Mouse (Mus musculus) urinary bladder, adult 2 months (tissue): ENCODE results near the gene Tulp2. TPM values are rescaled to one million over a fixed set of nuclear protein-coding genes. Genes with fewer than 3 reads are reported as not detected.
"Not testable (repeated sequence)": the region's sequence is repeated elsewhere in the genome, so short reads cannot be mapped to it uniquely, and the experiment has no call there.

Experiments used
- DNase-seq: peaks from one replicate; pipeline ENCODE4 v3.0.0; 2022; ENCODE audit warnings: low spot score
- polyA plus RNA-seq: library from polyadenylated mRNA; depleted of rRNA; stranded (reverse); fragments of >200 nt; gene quantifications from 2 replicates; pipeline ENCODE4 v1.2.3, GENCODE M21; 2012

The Tulp2 gene
- polyA plus RNA-seq, 1 experiment: 0.43 TPM

DNA sequence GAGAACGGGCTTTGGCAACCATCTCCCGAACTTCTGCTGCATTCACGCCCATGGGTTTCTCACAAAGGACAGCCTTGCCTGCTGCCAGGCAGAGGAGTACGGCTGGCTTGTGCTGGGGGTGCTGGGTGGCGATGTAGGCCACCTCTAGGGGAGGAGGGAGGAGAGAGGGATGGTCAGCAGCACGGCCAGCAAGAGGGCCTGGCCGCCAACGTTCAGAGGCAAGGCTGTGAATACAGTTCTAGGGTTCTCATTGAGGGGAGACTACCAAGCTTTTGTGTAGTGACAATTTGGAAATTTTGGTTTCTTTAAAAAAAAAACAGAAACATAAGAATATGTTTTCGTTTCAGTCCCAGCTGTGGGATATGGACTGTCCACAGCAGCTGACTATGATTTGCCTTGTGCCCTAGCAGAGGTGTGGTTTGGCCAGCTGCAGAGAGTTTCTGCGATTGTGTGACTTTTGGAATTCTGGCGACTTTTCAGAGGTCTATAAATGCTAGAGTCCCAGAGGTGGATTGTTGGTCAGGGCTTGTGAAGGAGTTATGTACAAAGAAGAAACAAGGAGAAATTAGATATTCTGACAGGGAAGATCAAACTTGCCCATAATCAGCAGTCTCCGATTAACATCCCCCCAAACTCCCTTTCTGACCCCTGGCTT is 5.2 kb downstream of the Tulp2 start, which contains the start of gene Gm45808:
Gene Gm45808, minus strand, starts transcription at position 51 of the 655 bp plus-strand sequence.
- DNase-seq: no peak

DNA sequence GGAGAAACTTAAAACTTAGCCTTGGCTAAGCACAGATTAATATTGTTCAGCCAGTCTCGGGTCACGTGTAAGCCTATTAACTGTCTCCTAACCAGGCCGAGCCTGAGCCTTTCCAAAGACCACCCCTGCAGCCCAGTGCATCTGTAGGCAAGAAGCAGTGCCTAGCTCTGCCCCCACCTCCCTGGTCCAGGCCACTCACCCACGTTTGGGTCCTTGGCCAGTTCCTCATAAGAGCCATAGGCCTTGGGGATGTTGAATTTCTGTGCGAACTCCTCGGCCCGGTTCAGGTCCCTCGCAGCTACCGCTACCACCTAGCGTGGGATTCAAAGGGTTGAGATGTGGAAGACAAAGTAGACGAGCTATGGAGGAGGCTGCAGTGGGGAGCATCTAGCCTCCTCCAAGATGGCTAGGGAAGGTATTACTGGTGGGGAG is 6.2 kb downstream of the Tulp2 start:
- no peak for DNase-seq

DNA sequence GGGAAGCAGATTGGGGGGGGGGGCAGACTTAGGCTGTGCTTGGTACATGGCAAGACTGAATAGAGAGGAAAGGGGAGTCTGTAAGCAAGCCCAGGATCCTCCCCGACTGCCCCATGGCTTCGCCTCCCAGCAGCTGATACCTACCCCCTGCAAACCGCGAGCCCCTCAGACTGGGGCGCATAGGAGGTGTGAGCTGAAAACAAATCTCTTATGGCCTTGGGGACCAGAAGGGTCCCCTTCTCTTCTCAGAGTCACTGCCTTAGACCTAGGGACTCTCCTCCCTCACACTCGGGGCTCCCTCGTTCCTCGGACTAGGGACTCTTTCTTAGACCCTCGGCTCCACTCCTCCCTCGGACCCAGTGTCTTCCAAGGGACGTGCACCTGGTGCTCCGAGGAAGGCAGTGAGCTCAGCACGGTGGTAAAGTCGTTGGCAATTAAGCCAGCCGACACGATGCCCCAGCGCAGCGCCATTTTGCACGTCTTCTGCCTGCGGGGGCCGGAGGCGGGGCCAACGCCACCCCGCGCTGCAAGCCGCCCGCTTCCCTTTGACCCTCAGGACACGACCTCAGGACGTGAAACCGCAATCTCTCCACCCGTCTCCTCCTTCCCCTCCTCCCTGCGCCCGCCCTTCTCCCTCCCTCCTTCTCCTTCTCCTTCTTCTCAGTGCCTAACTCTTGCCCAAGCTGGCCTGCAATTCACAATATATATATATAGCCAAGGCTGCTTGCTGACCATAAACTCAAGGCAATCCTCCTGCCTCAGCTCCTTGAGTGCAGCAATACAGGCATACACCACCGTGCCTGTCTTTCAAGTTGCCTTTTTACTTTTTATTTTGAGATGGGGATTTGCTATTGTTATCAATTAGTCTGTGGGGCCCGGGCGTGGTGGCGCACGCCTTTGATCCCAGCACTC is 6.9 kb downstream of the Tulp2 start, which contains the start of gene Dhdh:
Gene Dhdh, minus strand, starts transcription at position 513 of the 912 bp plus-strand sequence.
- no peak for DNase-seq

DNA sequence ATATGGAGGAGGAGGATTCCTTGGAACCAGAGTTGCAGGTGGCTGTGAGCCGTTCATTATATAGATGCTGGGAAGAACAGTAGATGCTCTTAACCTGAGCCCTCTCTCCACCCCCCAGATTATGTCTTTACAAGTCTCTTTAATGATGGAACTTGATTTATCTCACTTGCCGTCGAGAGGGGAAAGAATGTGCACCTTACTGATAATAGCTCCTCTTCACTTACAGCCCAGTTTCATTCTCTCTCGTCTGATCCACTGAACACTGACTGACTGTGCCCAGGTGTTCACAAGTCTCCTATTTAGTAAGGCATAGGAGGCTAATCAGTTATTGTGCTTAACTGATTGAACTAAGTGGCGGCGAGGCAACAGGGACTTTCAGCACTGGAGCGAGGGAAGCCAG is 7.9 kb downstream of the Tulp2 start:
- DNase-seq: no peak

DNA sequence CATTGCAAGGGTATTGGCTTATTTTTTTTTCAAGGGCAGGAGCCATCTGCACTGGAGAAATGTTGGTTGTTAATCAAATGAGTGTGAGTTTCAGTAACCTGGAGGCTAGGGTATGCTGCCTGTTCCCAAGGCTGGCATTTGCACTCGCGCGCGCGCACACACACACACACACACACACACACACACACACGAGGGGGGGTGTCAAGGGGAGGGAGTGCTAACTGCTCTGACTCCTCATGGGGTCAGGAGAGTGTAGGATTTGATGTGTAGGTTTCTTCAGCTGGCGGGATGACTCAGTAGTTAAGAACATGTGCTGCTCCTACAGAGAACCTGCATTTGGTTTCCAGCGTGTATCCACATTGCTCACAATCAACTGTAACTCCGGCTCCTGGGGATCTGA is 9.1 kb downstream of the Tulp2 start:
- no peak for DNase-seq

DNA sequence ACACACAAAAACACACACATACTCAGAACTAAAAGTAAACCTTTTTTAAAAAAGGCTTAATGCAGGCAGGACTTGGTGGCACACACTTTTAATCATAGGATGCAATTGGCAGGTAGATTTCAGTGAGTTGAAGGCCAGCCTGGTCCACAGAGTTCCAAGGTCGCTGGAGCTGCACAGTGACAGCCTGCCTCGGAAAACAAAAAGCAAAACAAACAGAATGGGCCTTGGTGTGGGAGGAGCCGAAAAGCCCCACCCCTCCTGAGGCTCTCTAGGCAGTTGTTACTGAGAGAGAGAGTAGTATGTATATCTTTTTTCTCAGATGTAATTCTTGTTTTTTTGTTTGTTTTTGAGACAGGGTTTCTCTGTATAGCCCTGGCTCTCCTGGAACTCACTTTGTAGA is 9.6 kb downstream of the Tulp2 start:
- no peak for DNase-seq

DNA sequence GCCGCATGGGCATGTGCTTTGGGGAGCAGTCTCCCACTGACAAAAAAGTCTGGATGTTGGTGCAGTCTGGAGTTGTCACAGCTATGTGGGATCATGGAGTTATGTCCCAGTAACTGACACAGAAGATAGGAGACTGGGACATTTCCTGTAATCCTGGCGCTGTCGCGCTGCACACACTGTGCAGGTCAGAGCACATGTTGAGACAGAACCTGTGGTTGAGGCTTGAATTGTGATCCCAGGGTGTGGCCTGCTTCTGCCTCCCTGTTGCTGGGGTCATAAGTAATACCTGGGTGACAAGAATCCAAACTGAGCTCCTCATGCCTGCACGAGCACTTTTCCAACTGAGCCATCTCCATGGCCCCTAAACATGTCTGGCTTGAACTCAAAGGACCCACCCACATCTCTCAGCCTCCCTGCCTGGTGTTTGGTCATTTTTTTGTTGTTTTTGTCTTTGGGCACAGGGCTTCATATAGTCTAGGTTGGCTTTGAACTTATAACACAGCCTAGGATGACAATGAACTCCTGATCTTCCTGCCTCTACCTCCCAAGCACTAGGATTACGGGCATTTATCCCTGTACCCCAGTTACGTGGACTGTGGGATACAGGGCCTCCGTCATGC is 10.7 kb downstream of the Tulp2 start:
- no peak for DNase-seq

DNA sequence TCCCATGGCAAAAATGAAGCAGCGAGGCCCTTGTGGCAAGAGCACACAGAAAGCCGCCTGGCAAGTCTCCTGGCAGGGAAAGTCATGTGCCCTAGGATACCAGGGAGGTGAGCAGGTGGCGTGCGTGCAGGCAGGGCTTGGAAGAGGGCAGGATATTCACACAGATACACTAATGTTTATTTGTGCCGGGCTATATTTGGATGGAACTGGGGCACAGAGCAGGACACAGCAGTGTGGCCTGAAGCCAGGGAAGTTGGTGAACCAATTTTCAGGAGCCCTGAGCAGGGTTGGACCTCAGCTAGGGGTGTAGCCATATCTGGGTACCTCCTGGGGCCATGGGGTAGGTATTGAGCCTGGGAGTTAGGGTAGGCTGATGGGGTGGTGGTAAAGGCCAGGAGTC is 11.3 kb downstream of the Tulp2 start:
- DNase-seq: no peak

DNA sequence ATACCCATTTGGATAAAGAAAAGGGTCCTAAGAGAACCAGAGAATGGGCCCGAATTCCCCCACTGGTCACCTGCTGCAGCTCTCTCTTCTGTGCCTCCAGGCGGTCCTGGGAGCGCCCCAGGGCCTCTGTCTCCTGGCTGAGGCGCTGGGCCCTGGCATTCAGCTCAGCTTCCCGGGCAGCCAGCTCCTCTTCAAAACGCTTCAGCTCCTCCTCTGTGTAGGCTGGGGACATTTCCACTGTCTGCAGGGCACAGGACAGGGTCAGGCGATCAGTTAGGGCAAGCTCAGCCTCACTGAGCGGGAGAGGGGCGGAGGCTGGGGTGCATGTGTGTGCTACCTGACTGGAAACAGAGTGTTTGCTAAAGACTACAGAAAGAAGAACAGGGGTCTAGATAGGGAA is 12.9 kb downstream of the Tulp2 start:
- DNase-seq: no peak

DNA sequence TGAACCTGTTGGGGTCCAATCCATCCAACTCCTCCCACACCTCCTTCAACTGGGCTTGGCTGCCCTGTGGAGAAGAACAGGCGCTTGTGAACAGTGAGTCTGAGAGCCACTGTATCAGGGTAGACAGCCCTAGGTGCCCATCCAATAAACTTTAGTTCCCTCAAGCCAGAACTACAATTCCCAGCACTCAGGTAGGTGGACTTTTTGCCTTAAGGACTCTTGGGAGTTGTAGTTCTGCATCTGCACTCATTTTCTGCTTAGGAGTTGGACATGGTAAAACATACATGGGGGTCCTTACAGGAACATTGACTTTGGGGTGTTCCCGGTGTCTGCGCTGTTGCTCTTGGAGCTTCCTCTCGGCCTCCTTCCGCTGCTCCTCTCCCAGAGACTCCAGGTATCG is 16.8 kb downstream of the Tulp2 start:
- no peak for DNase-seq

DNA sequence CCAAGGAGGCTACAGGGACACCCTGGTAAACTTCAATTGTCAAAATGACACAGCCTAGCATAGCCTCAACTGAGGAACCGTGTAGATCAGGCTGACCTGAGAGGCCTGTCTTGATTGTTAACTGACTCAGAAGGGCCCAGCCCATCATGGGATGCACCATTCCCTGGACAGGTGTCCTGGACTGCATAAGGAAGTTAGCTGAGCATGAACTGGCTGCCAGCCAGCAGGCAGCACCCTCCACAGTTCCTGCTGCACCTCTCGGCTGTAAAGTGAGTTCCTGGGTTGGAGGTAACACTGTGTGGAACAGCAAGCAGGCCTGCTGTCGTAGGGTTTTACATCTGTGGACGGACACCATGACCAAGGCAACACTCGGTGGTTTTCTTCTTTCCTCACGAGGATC is 25.9 kb downstream of the Tulp2 start:
- no peak for DNase-seq

DNA sequence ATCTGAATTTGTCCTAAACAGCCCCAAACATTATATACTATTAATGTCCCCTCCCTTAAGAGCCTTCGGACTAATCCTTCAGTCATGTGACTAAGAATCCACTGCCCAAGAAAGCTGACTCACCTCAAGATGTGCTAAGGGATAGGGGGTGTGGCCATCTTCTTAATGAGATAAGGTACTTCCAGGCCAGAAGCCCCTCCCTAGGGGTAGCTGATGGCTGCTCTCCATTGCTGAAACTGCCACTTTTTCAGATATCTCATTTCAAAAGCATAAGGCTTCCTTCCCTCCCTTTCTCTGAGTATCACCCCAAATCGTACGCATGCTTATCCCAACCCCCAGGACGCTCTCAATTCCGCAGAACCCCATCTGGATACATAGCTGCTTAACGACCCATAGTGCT is 26.9 kb downstream of the Tulp2 start:
- DNase-seq: no peak

DNA sequence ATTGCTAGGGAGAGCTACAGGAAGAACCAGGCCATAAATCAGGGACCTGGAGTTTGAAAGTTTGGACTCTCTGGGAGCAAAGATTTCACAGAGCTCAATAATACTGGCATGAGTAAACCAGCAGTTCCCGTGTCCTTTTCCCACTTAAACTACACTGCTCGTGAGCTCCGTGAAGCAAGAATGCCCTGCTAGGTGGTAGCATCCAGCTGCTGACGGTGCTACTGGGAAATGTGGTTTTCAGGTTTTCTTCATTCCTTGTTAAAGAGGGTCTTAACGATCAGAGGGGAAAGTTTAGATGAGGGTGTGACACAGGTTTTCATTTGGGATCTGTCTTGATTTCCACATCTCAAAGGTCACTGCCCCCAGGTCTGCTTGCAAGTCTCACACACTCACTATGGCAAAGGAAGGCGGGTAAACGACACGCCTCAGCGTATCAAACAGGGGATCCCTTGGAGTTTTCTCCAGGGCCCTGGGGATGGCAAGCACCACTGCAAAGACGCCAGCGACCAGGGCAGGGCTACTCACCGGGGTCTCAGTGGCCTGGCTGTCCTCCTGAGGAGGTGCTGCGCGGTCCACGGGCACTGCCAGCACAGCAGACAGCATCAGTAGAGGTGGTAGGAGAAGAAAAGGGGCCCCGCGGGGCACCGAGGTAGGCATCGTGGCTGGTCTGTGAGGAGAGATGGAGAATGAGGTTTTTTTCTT is 27.7 kb downstream of the Tulp2 start:
- DNase-seq: no peak

DNA sequence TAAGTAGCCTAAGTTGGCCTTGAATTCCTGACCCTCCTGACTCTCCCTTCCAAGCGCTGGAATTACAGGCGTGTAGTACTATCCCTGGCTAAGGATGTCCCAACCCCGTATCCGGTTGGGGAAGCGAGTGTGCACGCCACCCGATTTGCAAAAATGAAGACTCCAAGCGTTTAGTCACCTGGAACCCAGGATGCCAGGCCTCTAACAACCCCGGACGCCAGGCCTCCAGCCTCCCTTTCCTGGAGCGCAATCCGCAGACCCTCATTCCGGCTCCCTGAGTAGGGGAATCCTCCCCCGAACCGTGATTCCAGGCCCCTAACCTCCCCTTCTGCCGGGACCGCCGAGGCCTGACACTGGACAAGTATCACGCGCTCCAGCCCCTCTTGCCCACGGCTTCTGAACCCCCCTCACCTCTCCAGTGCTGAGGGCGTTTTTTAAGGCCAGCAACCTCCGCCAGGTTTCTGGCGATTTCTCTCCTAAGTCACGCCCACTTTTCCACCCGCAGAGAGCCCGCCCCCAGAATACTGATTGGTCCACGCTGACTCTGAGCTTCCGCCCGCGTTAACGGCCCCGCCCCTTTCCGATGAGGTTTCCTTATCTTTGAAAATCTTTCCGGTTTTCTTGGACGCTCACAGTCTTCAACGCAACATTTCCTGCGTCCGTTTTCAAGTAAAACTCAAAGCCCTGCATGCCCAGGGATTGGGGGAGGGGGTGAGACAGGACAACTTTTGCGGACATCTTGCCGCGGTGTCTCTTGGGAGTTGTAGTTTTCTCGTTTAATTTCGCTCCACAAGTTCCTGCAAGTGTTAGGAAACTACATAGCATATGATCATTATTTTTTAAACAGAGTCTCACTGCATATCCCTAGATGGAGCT is 28.5 kb downstream of the Tulp2 start, which contains the start of gene Nucb1:
Gene Nucb1, minus strand, starts transcription at position 495 of the 876 bp plus-strand sequence.
- DNase-seq: peak; percentile 81

DNA sequence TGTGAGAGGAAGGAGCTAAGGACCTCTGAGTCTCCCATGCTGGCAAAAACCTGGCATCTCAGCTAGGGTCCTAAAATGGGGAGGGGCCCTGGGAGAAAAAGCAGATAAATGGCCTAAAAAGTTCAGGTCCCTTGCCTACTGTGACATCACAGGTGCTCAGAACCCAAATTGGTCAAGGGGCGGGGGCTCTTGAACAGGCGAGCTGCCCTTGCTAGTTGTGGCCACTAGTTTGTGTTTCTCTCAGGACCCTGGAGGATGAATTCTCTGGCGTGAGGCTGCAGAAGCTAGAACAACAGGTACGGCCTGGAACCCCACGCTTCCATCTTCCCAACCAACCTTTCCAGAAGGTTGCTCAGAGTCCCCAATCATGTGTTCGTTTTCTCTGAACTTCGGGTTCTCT is 32.7 kb downstream of the Tulp2 start:
- no peak for DNase-seq

DNA sequence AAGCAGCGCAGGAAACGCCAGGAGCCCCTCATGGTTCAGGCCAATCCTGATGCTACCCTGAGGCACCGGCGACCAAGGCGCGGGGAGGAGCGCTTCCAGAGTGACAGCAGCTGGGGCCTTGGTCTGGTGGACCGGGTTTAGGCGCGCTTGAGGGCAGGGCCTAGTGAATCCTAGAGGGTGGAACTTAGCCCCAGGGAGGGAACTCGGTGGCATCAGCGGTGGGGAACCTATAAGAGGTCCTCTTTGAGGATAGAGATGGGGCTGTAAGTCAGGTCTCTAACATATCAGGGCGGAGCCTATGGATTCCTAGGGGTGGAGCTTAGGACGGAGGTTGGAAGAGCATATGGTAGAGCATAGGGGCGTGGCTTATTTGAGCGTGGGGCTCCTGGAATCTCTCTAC is 33.8 kb downstream of the Tulp2 start:
- DNase-seq: no peak

DNA sequence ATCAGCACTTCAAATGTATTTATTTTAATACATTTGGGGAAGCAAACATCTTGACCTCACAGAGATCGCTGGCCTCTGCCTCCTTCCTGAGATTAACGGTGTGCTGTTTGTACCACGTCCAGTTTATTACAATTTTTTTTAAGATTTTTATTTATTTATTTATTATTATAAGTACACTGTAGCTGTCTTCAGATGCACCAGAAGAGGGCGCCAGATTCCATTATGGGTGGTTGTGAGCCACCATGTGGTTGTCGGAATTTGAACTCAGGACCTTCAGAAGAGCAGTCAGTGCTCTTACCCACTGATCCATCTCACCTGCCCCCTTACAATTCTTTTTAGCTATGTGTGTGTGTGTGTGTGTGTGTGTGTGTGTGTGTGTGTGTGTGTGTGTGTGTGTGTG is 35.2 kb downstream of the Tulp2 start:
- not testable (repeated sequence) for DNase-seq

DNA sequence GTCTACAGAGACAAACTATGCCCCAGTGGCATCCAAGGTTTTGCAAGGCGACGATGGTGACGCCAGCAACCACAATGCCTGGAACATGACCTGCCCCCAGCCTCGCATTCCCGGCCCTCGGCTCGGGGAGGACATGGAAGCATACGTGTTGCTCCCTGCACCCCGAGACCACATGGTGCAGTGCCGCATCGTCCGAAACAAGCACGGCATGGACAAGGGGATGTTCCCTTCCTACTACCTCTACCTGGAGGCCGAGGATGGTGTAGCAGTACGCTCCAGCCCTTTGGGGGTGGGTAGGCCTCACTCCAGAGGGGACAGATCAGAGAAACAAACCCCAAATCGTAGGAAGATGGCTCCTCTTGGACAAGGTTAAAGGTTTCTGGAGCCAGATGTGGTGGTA is 36.9 kb downstream of the Tulp2 start:
- DNase-seq: no peak

DNA sequence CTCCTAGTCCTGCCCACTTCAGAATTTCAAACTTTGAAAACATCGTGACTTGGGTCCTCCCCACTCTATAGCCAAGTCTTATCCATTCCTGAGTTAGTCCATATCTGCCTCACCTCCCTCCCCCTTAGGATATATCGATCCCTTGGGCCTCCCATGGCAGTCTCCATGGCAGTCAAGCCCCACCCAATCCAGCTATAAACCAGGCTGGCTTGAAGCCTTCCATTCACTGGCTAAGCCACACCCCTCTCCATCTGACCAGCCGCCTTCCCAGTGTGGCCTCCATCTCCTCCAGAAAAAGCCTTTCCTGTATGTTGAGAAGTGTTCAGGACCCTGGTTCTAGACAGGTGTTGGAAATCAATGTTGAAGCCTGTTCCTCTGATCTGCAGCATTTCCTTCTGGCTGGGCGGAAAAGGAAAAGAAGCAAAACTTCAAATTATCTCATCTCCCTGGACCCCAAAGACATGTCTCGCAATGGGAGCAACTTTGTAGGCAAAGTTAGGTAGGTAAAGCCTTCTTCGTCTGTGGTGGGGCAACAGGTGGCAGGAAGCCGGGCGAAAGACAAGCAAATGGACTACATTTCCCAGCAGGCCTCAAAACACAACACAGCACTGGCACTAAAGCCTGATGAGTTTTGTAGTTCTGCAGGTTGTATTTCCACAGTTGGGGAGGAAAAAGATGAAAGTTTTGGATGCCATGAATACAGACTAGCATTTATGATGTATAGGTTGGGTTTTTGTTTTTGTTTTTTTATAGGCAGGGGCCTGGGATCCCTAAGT is 37.9 kb downstream of the Tulp2 start:
- no peak for DNase-seq

DNA sequence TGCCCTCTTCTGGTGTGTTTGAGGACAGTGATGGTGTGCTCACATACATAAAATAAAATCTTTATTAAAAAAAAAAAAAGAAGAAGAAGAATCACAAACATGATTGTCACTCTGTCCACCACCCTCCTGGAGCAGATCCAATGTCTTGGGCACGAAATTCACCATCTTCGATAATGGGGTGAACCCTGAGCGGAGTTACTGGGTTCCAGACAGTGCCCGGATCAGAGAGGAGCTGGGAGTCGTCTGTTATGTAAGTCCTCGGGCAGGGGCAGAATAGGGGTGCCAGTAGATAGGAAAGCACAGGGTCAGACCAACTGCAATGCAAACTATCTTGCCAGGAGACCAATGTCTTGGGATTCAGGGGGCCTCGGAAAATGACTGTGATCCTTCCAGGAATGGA is 38.9 kb downstream of the Tulp2 start:
- DNase-seq: no peak
